Mouse (Mus musculus): ENCODE measurements at regions not wholly inside any gene's neighbourhood (a gene's known extent, or its start where the extent isn't known, plus 50 kb on each side); places are given as distances from the start of the nearest gene placed in this dataset.
"Not testable (repeated sequence)": the region's sequence is repeated elsewhere in the genome, so short reads cannot be mapped to it uniquely, and the experiment has no call there.

- TF ChIP-seq CTCF (IDR thresholded peaks at IDR 0.05) = no peak
- intact Hi-C loops (cut with DNase I) = no loop called here
- Histone ChIP-seq H3K4me3 (no peak overlapping the region), H3K27ac (no peak overlapping the region)
- no peak for DNase-seq (ENCODE audit: extremely low spot score in 1 of 2, low spot score in 2 of 2)
These were observed 261.8 kb downstream of the Rad51ap2 start for GRCm38 (mm10) chr12:11717633-11718032.

GRCm38 (mm10) chr12:11751471-11751870 is 295.6 kb downstream of the Rad51ap2 start:
- intact Hi-C loops (cut with DNase I) = no loop called here
- Histone ChIP-seq H3K4me3 (no peak overlapping the region), H3K27ac (peak overlapping the region; percentile 63; the same call in 1 of the 2 replicates)
- no peak for DNase-seq (ENCODE audit: extremely low spot score in 1 of 2, low spot score in 2 of 2)
- TF ChIP-seq CTCF (IDR thresholded peaks at IDR 0.05) = no peak; the same call in 1 of the 2 replicates

GRCm38 (mm10) chr12:11754184-11754907 is 298.5 kb downstream of the Rad51ap2 start:
- no peak overlapping the region for H3K27ac ChIP-seq
- no peak for TF ChIP-seq CTCF (IDR thresholded peaks at IDR 0.05)
- DNase-seq (ENCODE audit: extremely low spot score in 1 of 2, low spot score in 2 of 2) = no peak
- intact Hi-C loops (cut with DNase I) = no loop called here
- H3K4me3 ChIP-seq = no peak overlapping the region

- no peak for TF ChIP-seq CTCF (IDR thresholded peaks at IDR 0.05)
- no peak overlapping the region for H3K4me3 ChIP-seq
- intact Hi-C loops (cut with DNase I) = loop anchor here (5.0 to 10.0 kb wide), 2 partner anchors 192 to 345 kb away; partner anchors contain the start of gene Rad51ap2
- no peak overlapping the region for H3K27ac ChIP-seq
- DNase-seq (ENCODE audit: extremely low spot score in 1 of 2, low spot score in 2 of 2) = no peak
These were observed 346.4 kb downstream of the Rad51ap2 start for GRCm38 (mm10) chr12:11802326-11802725.

GRCm38 (mm10) chr12:11803162-11803561 is 347.3 kb downstream of the Rad51ap2 start:
- DNase-seq (ENCODE audit: extremely low spot score in 1 of 2, low spot score in 2 of 2) = no peak
- no peak for TF ChIP-seq CTCF (IDR thresholded peaks at IDR 0.05)
- Histone ChIP-seq H3K27ac (no peak overlapping the region), H3K4me3 (no peak overlapping the region)
- intact Hi-C loops (cut with DNase I) = loop anchor here (5.0 to 10.0 kb wide), 2 partner anchors 192 to 346 kb away; partner anchors contain the start of gene Rad51ap2

GRCm38 (mm10) chr12:11829701-11830100 is 373.8 kb downstream of the Rad51ap2 start:
- no peak for DNase-seq (ENCODE audit: extremely low spot score in 1 of 2, low spot score in 2 of 2)
- Histone ChIP-seq H3K4me3 (no peak overlapping the region), H3K27ac (no peak overlapping the region)
- no peak for TF ChIP-seq CTCF (IDR thresholded peaks at IDR 0.05)
- intact Hi-C loops (cut with DNase I) = no loop called here

- no peak for DNase-seq (ENCODE audit: extremely low spot score in 1 of 2, low spot score in 2 of 2)
- intact Hi-C loops (cut with DNase I) = no loop called here
- no peak for TF ChIP-seq CTCF (IDR thresholded peaks at IDR 0.05)
- H3K27ac ChIP-seq = no peak overlapping the region
- H3K4me3 ChIP-seq = no peak overlapping the region
These were observed 375.4 kb downstream of the Rad51ap2 start for GRCm38 (mm10) chr12:11831292-11831691.

- peak overlapping the region; percentile 54; the same call in 1 of the 2 replicates for H3K27ac ChIP-seq
These were observed 382.1 kb downstream of the Rad51ap2 start for GRCm38 (mm10) chr12:11837819-11838472.

GRCm38 (mm10) chr12:11851034-11851433 is 395.2 kb downstream of the Rad51ap2 start:
- DNase-seq (ENCODE audit: extremely low spot score in 1 of 2, low spot score in 2 of 2) = no peak
- no peak overlapping the region for H3K27ac ChIP-seq
- intact Hi-C loops (cut with DNase I) = no loop called here
- no peak for TF ChIP-seq CTCF (IDR thresholded peaks at IDR 0.05)
- no peak overlapping the region for H3K4me3 ChIP-seq

More at GRCm38 (mm10) chr12:11837819-11838472, 382.1 kb downstream of the Rad51ap2 start:
- DNase-seq (ENCODE audit: extremely low spot score in 1 of 2, low spot score in 2 of 2) = peak; percentile 24 to 27
- intact Hi-C loops (cut with DNase I) = no loop called here
- TF ChIP-seq CTCF (IDR thresholded peaks at IDR 0.05) = peak; percentile 33
- H3K4me3 ChIP-seq = no peak overlapping the region

GRCm38 (mm10) chr12:11881809-11882208 is 380.1 kb upstream of the Fam49a start:
- DNase-seq (ENCODE audit: extremely low spot score in 1 of 2, low spot score in 2 of 2); H3K27ac ChIP-seq; intact Hi-C loops (cut with DNase I); H3K4me3 ChIP-seq: not testable (repeated sequence)

- DNase-seq (ENCODE audit: extremely low spot score in 1 of 2, low spot score in 2 of 2) = no peak
- no peak overlapping the region for H3K4me3 ChIP-seq
- TF ChIP-seq CTCF (IDR thresholded peaks at IDR 0.05) = no peak
These were observed 374.6 kb upstream of the Fam49a start for GRCm38 (mm10) chr12:11887291-11887690.

GRCm38 (mm10) chr12:11899031-11899430 is 362.9 kb upstream of the Fam49a start:
- no peak for TF ChIP-seq CTCF (IDR thresholded peaks at IDR 0.05)
- intact Hi-C loops (cut with DNase I) = no loop called here
- no peak overlapping the region for H3K27ac ChIP-seq
- DNase-seq (ENCODE audit: extremely low spot score in 1 of 2, low spot score in 2 of 2) = no peak
- no peak overlapping the region for H3K4me3 ChIP-seq

More at GRCm38 (mm10) chr12:11887291-11887690, 374.6 kb upstream of the Fam49a start:
- intact Hi-C loops (cut with DNase I) = no loop called here
- H3K27ac ChIP-seq = no peak overlapping the region
